Mouse (Mus musculus) kidney, adult 11 months (tissue): ENCODE data around the gene Gdf11.

Experiments
- DNase-seq: peaks from one replicate; pipeline ENCODE4 v3.0.0; 2022

Gdf11 gene

GRCm38 (mm10) chr10:128918246-128918645, 26.7 kb upstream of the Gdf11 start:
- peak; percentile 60 for DNase-seq

- DNase-seq = no peak
Observed at GRCm38 (mm10) chr10:128917400-128917799, 25.9 kb upstream of the Gdf11 start.

- DNase-seq = no peak
Observed at GRCm38 (mm10) chr10:128916665-128917064, 25.1 kb upstream of the Gdf11 start.

GRCm38 (mm10) chr10:128915550-128915949, 24.0 kb upstream of the Gdf11 start:
- DNase-seq = peak; percentile 4

DNA sequence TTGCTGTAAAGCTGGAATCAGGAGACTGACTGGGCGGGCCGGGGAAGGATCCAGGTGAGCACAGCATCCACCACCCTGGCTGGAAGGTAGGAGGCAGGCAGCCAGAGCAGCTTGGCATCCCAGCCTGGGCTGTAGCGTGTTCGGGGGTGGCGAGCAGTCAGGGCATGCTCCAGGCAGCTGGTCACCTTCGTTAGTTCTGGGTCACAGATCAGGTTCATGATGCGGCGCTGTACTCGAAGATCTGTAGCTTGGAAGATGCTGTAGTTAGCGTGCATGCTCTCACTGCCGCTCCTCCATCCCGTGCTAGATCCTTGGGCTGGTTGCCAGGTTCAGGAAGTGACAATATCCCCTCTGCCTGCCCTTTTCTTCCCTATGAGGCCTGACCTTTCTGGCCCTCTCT, 22.2 kb upstream of the Gdf11 start:
- peak; percentile 53 for DNase-seq

DNA sequence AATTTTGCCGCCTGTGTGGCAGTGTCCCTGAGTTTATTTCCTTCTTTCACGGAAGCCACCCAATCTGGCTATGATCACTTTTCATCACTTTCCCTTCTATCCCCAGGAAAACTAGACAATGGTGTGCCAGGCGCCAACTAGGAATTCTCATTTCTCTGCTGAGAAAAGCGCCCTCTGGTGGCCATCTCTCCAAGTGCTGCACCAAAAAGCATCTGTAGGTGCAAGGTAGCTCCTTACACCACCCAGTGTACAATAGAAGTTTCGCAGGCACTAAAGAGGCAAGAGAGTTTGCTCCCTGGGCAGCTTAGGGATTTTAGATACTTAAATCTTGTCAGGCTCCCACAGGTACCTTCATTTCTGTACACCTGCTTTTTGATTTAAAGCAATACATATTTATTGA, 21.7 kb upstream of the Gdf11 start:
- DNase-seq = peak; percentile 88

- DNase-seq = no peak
Observed at GRCm38 (mm10) chr10:128912791-128913190, 21.3 kb upstream of the Gdf11 start.

GRCm38 (mm10) chr10:128912268-128912667, 20.8 kb upstream of the Gdf11 start:
- DNase-seq = no peak

DNA sequence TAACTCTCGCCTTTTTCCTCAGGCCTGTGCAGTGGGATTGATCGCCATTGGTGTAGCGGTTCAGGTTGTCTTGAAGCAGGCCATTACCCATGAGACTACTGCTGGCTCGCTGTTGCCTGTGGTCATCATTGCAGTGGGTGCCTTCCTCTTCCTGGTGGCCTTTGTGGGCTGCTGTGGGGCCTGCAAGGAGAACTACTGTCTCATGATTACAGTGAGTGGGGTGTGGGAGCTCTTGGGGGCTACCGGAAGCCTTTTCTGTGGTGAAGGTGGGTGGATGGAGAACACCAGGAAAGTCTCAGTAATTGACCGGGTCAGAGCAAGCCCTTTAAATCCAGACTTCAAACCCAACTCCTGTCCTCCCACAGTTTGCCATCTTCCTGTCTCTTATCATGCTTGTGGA, 19.9 kb upstream of the Gdf11 start:
- peak; percentile 17 for DNase-seq

DNA sequence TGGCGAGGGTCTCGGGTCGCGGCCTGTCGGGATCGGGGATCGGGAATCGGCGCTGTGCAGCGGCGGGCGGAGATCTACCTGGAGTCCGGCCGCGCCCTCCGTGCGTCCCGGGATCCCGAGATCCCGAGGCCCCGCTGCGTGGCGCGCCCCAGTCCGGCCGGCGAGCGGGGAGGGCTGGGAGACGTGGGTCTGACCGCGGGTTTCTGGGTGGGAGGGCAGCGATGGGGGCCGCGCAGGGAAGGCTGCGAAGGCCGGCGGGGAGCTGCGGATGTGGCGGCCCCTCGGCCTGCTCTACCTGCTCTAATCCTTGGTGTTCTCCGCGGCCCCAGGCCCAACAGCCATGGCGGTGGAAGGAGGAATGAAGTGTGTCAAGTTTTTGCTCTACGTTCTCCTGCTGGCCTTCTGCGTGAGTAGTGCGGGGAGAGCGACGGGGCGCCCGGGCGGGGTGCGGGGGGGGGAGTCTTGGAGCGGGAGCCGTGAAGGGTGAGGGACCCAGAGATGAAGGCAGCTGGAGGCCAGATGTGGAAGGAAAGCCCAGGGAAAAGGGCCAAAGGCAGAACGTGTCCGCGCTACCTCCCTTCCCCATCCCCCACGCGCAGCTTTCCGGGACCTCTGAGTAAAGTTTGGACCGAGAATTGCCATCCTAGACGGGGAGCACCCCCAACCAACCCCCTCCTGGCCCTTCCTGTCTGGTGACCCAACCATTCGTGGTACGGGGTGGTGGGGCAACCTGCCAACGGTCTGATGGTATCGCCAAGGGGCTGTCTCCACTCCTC, 18.7 kb upstream of the Gdf11 start:
- peak; percentile 71 for DNase-seq

DNA sequence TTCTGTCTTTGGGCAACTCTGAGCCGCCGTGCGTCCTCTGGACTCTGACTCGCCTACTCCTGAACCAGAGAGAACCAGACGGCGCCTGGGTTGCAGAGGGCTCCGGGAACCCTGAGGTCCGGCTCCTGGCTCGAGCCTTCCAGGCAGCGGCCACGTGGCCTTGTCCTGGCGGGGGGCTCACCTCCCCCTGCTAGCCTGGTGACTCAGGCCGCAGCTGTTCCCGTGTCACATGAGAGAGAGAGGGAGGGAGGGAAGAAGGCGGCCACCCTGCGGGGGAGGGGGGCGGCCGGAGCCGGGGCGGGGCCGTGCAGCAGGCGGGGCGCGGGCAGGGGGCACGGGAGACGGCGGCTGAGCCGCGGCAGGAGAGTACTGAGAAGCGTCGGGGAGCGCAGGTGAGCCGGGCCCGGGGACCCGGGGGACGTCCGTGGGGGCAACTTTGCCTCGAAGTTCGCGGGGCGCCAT, 18.1 kb upstream of the Gdf11 start:
- peak; percentile 95 for DNase-seq

- peak; percentile 85 for DNase-seq
Observed at GRCm38 (mm10) chr10:128908778-128909448, 17.4 kb upstream of the Gdf11 start.

GRCm38 (mm10) chr10:128904812-128905211, 13.3 kb upstream of the Gdf11 start:
- DNase-seq = peak; percentile 73

DNA sequence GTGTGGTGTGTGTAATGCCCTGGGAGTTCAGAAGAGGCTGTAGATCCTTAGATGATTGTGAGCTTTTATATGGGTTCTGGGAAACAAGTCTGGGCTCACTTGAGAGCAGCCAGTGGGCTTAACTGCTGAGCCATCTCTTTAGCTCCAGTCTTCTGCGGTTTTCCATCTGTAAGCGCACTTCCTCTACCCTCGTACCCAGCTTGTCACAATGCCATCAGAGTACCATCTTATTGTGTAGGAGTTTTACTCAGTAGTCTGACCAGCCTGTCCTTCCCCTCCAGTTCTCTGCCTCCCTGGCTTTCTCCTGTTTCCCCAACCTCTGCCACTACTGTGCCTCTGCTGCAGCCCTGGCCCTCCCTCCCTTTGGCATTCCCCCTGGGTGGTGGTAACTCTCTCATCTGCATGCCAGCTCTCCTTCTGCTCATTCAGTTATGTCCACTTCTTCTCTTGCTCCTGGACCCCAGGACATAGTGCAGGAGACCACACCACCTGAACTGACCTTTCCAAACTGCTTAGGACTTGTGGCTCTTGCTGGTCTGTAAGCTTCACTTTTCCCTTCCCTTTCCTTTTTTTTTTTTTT, 11.0 kb upstream of the Gdf11 start:
- DNase-seq = peak; percentile 75

DNA sequence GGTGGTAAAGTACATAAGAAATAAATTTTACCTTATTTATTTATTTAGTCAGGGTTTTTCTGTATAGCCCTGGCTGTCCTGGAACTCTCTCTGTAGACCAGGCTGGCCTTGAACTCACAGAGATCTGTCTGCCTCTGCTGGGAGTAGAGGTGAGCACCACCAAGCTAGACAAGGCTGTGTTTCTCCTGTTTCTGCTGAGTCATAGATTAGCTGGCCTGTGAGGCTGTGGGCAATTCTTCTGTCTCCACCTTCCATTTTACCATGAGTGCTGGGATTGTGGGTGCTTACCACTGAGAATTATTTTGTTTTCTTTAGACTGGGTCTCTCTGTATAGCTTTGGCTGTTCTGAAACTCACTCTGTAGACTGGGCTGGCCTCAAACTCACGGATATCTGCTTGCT, 9.9 kb upstream of the Gdf11 start:
- DNase-seq = no peak

DNA sequence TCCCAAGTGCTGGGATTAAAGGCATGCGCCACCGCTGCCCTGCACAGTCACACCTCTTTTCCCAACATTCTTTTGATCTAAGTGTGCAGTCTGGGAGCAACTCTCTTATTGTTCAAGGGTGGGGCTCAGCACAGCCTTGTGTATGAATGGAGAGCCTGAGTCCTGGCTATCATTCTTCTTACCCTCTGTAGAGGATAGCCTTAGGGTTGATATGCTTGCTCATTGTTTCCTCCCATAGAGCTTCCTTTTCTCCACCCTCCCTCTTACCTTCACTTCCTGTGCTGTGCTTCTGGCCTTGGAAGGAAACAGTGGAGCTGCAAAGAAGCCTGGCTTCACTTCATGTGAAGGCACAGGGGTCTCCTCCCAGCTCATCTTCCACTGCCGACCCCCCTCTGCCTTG, 9.2 kb upstream of the Gdf11 start, which contains the start of gene Cd63:
TSS of gene Cd63 (plus strand) at position 292 of the 400 bp plus-strand sequence.
- peak; percentile 7 for DNase-seq

GRCm38 (mm10) chr10:128899759-128900490, 8.4 kb upstream of the Gdf11 start:
- DNase-seq = peak; percentile 89

DNA sequence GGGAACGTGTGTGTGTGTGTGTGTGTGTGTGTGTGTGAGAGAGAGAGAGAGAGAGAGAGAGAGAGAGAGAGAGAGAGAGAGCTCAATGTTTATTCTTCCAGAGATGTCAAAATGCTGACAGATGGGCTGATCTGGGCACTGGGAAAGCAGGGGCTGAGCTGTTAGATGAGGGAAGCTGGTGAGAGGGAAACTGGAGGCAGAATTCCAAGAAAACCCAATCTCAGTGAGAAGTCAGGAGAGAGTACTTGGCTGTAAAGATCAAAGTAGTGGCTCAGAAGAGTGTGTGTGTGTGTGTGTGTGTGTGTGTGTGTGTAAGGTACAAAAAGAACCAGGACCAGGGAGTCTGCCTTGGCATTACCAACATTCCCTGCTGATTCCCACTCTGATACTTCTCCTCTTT, 6.0 kb upstream of the Gdf11 start:
- no peak for DNase-seq

- DNase-seq = no peak
Observed at GRCm38 (mm10) chr10:128896807-128897206, 5.3 kb upstream of the Gdf11 start.

DNA sequence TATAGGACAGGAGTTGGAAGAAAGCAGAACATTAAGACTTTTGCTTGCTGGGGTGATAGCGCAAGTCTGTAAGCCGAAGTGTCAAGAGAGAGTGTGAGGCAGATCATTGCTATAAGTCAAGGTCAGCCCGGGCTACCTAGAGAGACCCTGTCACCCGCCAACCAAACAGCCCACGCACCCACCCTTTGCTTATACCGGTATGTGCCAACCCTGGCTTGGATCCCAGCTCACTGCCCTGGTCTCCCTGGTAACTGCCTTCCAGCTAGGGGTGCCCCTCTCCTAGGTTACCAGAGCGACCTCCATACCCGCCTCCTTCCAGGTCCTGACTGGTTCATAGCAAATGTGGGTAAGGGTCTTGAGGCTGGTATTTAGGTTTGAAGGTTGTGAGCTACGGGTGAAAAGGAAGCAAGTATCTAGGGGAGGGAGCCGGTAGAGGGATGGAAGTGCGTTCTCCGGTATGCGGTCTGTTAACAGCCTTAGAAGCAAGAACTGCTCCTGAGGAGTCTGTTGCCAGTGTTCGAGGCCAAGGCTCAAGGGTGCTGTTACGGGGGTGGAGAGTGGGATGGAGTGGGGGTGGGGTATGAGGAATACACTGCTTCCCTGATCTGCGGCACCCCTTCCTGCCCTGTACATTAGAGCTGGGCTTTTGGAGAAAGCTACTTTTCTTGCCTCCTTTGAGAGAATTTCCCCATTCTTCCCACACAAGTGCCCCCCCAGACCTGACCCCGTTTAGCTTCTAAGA, 4.6 kb upstream of the Gdf11 start:
- peak; percentile 67 for DNase-seq

- peak; percentile 80 for DNase-seq
Observed at GRCm38 (mm10) chr10:128895437-128895836, 3.9 kb upstream of the Gdf11 start.

DNA sequence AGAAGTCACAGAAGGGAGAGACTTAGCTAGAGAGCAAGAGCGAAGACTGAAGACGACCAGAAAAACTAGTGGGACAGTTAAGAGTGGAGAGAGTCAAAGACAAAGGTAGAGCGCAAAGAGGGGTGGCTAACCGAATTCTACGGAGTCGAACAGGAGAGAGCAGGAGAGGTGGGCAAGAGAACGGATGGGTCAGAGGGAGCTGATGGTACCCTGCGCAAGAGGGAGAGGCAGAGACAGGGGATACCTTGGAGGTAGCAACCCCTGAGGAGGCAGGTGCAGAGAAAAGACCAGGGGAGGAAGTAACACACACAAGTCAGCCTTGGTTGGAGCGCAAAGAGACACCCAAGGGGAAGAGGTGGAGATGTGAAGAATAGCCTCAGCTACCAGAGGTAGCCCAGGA, 728 bp upstream of the Gdf11 start:
- DNase-seq = no peak
